Mouse (Mus musculus): ENCODE measurements around the gene Fam49a. TPM values are rescaled to one million over a fixed set of nuclear protein-coding genes. Genes with fewer than 3 reads are reported as not detected.

Gene Fam49a
- polyA plus RNA-seq, 1 experiment from 2014 or later: 106 TPM

GRCm38 (mm10) chr12:12373111-12373862, 111.3 kb downstream of the Fam49a start:
- Histone ChIP-seq H3K4me3 (ENCODE audit: low read depth, low read length) (no peak overlapping the region), H3K9me3 (ENCODE audit: control insufficient read depth, low read length) (no peaks in the 10 kb centered on the region), H3K36me3 (ENCODE audit: control insufficient read depth, insufficient read depth, low read length) (no peaks in the 10 kb centered on the region; the same call in 1 of the 2 replicates), H3K4me2 (ENCODE audit: low read depth, low read length) (no peak overlapping the region), H3K4me1 (ENCODE audit: control insufficient read depth, insufficient read depth, low read length) (no peaks in the 10 kb centered on the region), H3K27me3 (ENCODE audit: control insufficient read depth, insufficient read depth, low read length) (no peaks in the 10 kb centered on the region), H3K9ac (replicated peaks; ENCODE audit: low read depth, low read length) (no peak overlapping the region), H3K27ac (ENCODE audit: low read depth, low read length) (no peak overlapping the region)
- no peak for ATAC-seq (ENCODE audit: low read depth)
- 97% methylated on average over 11 of the region's 11 CpGs for WGBS

DNA sequence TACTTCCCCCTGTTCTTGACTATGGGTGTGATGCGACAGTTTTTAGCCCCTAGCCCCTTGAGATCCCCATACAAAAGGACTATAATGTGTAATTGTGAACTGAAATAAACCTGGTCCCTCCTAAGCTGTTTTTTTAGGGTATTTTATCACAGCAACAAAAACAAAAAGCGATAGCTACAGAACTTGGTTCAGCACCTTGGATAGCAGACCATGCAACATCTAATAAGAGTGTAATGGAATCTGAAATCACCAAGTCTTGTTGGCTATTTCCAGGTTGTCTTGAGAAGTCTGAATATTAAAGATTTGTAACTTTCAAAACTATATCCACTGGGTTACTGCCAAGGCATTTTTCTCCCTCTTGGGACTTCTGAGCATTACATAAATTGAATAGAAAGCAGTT, 117.1 kb downstream of the Fam49a start:
- no peaks in the 10 kb centered on the region for H3K36me3 ChIP-seq (ENCODE audit: control insufficient read depth, insufficient read depth, low read length)
- H3K4me2 ChIP-seq (ENCODE audit: low read depth, low read length): no peak overlapping the region
- no peaks in the 10 kb centered on the region for H3K27me3 ChIP-seq (ENCODE audit: control insufficient read depth, insufficient read depth, low read length)
- no peak overlapping the region for H3K9ac ChIP-seq (replicated peaks; ENCODE audit: low read depth, low read length)
- no peak for ATAC-seq (ENCODE audit: low read depth)
- 67% methylated on average over 2 of the region's 2 CpGs for WGBS
- H3K4me3 ChIP-seq (ENCODE audit: low read depth, low read length): no peak overlapping the region
- H3K27ac ChIP-seq (ENCODE audit: low read depth, low read length): no peak overlapping the region
- no peaks in the 10 kb centered on the region for H3K4me1 ChIP-seq (ENCODE audit: control insufficient read depth, insufficient read depth, low read length)
- H3K9me3 ChIP-seq (ENCODE audit: control insufficient read depth, low read length): no peaks in the 10 kb centered on the region

- H3K4me3 ChIP-seq (ENCODE audit: low read depth, low read length): no peak overlapping the region
- no peak overlapping the region for H3K4me2 ChIP-seq (ENCODE audit: low read depth, low read length)
- no peaks in the 10 kb centered on the region for H3K4me1 ChIP-seq (ENCODE audit: control insufficient read depth, insufficient read depth, low read length)
- 90% methylated on average over 1 of the region's 1 CpGs for WGBS
- H3K9ac ChIP-seq (replicated peaks; ENCODE audit: low read depth, low read length): no peak overlapping the region
- no peak overlapping the region for H3K27ac ChIP-seq (ENCODE audit: low read depth, low read length)
- no peaks in the 10 kb centered on the region for H3K36me3 ChIP-seq (ENCODE audit: control insufficient read depth, insufficient read depth, low read length)
- no peaks in the 10 kb centered on the region for H3K9me3 ChIP-seq (ENCODE audit: control insufficient read depth, low read length)
- ATAC-seq (ENCODE audit: low read depth): no peak
- no peaks in the 10 kb centered on the region for H3K27me3 ChIP-seq (ENCODE audit: control insufficient read depth, insufficient read depth, low read length)
These were observed 127.3 kb downstream of the Fam49a start for GRCm38 (mm10) chr12:12389271-12389670.

GRCm38 (mm10) chr12:12396224-12396623, 134.3 kb downstream of the Fam49a start:
- Histone ChIP-seq H3K4me3 (ENCODE audit: low read depth, low read length) (no peak overlapping the region), H3K27me3 (ENCODE audit: control insufficient read depth, insufficient read depth, low read length) (no peaks in the 10 kb centered on the region), H3K36me3 (ENCODE audit: control insufficient read depth, insufficient read depth, low read length) (no peaks in the 10 kb centered on the region), H3K4me2 (ENCODE audit: low read depth, low read length) (no peak overlapping the region), H3K4me1 (ENCODE audit: control insufficient read depth, insufficient read depth, low read length) (no peaks in the 10 kb centered on the region), H3K9ac (replicated peaks; ENCODE audit: low read depth, low read length) (no peak overlapping the region), H3K9me3 (ENCODE audit: control insufficient read depth, low read length) (no peaks in the 10 kb centered on the region), H3K27ac (ENCODE audit: low read depth, low read length) (no peak overlapping the region)
- ATAC-seq (ENCODE audit: low read depth): no peak
- WGBS: 27% methylated on average over 6 of the region's 6 CpGs

DNA sequence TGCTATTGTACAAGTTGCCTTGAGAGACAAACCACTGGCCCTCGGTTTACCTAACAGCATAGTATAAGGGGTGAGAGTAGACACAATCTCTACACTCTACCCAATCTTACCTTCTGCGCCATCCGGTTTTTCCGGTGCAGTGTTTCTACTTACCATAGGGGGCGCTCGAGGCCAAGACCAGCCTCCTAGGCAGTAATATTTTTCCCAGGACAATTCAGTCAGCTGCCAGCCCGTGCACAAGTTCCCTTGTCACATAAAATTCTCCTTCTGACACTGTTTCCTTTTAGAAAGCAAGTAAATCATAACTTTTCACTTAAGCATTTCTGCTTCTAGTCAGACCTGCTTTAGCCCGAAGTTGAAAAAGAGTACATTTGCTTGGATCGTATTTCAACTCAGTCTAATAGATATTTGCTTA, 139.1 kb downstream of the Fam49a start:
- H3K4me2 ChIP-seq (ENCODE audit: low read depth, low read length): peak overlapping the region; percentile 4; the same call in 1 of the 2 replicates
- H3K9ac ChIP-seq (replicated peaks; ENCODE audit: low read depth, low read length): no peak overlapping the region
- no peak overlapping the region for H3K4me3 ChIP-seq (ENCODE audit: low read depth, low read length)
- no peaks in the 10 kb centered on the region for H3K36me3 ChIP-seq (ENCODE audit: control insufficient read depth, insufficient read depth, low read length)
- WGBS: 52% methylated on average over 9 of the region's 9 CpGs
- no peak overlapping the region for H3K27ac ChIP-seq (ENCODE audit: low read depth, low read length)
- H3K9me3 ChIP-seq (ENCODE audit: control insufficient read depth, low read length): no peaks in the 10 kb centered on the region
- H3K4me1 ChIP-seq (ENCODE audit: control insufficient read depth, insufficient read depth, low read length): no peaks in the 10 kb centered on the region
- ATAC-seq (ENCODE audit: low read depth): peak; percentile 54; the same call in 1 of the 2 replicates
- H3K27me3 ChIP-seq (ENCODE audit: control insufficient read depth, insufficient read depth, low read length): no peaks in the 10 kb centered on the region

DNA sequence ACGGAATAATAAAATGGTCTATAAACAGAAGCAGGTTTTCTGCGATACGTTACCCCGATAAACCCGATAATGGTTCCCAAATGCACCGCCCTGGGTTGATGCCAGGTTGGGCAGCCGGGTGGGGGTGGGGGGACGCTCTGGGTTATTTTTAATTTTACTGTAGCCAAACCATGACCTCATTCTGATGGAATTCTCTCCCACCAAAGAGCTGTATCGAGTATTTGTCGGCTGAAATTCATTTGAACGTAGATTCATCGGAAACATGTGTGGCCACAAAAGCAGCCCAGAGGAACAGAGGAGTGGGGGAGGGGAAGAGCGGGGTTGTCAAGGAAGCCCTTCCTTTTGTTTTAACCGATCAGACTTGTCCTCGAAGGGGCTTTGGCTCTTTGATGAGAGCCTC, 139.6 kb downstream of the Fam49a start:
- no peak overlapping the region for H3K27ac ChIP-seq (ENCODE audit: low read depth, low read length)
- H3K9me3 ChIP-seq (ENCODE audit: control insufficient read depth, low read length): no peaks in the 10 kb centered on the region
- H3K36me3 ChIP-seq (ENCODE audit: control insufficient read depth, insufficient read depth, low read length): no peaks in the 10 kb centered on the region
- peak; percentile 46; the same call in 1 of the 2 replicates for ATAC-seq (ENCODE audit: low read depth)
- peak overlapping the region; percentile 4; the same call in 1 of the 2 replicates for H3K4me2 ChIP-seq (ENCODE audit: low read depth, low read length)
- H3K4me3 ChIP-seq (ENCODE audit: low read depth, low read length): no peak overlapping the region
- no peaks in the 10 kb centered on the region for H3K4me1 ChIP-seq (ENCODE audit: control insufficient read depth, insufficient read depth, low read length)
- WGBS: 52% methylated on average over 15 of the region's 15 CpGs
- H3K27me3 ChIP-seq (ENCODE audit: control insufficient read depth, insufficient read depth, low read length): no peaks in the 10 kb centered on the region
- no peak overlapping the region for H3K9ac ChIP-seq (replicated peaks; ENCODE audit: low read depth, low read length)

- no peak for ATAC-seq (ENCODE audit: low read depth)
These were observed 143.7 kb downstream of the Fam49a start for GRCm38 (mm10) chr12:12405491-12406110.

GRCm38 (mm10) chr12:12409044-12409443, 147.1 kb downstream of the Fam49a start:
- no peak for ATAC-seq (ENCODE audit: low read depth)
- Histone ChIP-seq H3K9me3 (ENCODE audit: control insufficient read depth, low read length) (no peaks in the 10 kb centered on the region), H3K4me1 (ENCODE audit: control insufficient read depth, insufficient read depth, low read length) (no peaks in the 10 kb centered on the region), H3K36me3 (ENCODE audit: control insufficient read depth, insufficient read depth, low read length) (no peaks in the 10 kb centered on the region), H3K27ac (ENCODE audit: low read depth, low read length) (no peak overlapping the region), H3K4me2 (ENCODE audit: low read depth, low read length) (no peak overlapping the region), H3K9ac (replicated peaks; ENCODE audit: low read depth, low read length) (no peak overlapping the region), H3K27me3 (ENCODE audit: control insufficient read depth, insufficient read depth, low read length) (no peaks in the 10 kb centered on the region), H3K4me3 (ENCODE audit: low read depth, low read length) (no peak overlapping the region)
- 65% methylated on average over 5 of the region's 5 CpGs for WGBS

More at GRCm38 (mm10) chr12:12405491-12406110, 143.7 kb downstream of the Fam49a start:
- no peaks in the 10 kb centered on the region for H3K27me3 ChIP-seq (ENCODE audit: control insufficient read depth, insufficient read depth, low read length)
- H3K9ac ChIP-seq (replicated peaks; ENCODE audit: low read depth, low read length): no peak overlapping the region
- no peaks in the 10 kb centered on the region for H3K9me3 ChIP-seq (ENCODE audit: control insufficient read depth, low read length)
- no peak overlapping the region for H3K4me3 ChIP-seq (ENCODE audit: low read depth, low read length)
- no peaks in the 10 kb centered on the region for H3K36me3 ChIP-seq (ENCODE audit: control insufficient read depth, insufficient read depth, low read length)
- H3K27ac ChIP-seq (ENCODE audit: low read depth, low read length): no peak overlapping the region
- no peak overlapping the region for H3K4me2 ChIP-seq (ENCODE audit: low read depth, low read length)
- 68% methylated on average over 10 of the region's 10 CpGs for WGBS
- no peaks in the 10 kb centered on the region for H3K4me1 ChIP-seq (ENCODE audit: control insufficient read depth, insufficient read depth, low read length)

GRCm38 (mm10) chr12:12412674-12413073, 150.7 kb downstream of the Fam49a start:
- no peak overlapping the region for H3K27ac ChIP-seq (ENCODE audit: low read depth, low read length)
- H3K27me3 ChIP-seq (ENCODE audit: control insufficient read depth, insufficient read depth, low read length): no peaks in the 10 kb centered on the region
- H3K4me1 ChIP-seq (ENCODE audit: control insufficient read depth, insufficient read depth, low read length): no peaks in the 10 kb centered on the region
- no peak overlapping the region for H3K9ac ChIP-seq (replicated peaks; ENCODE audit: low read depth, low read length)
- H3K9me3 ChIP-seq (ENCODE audit: control insufficient read depth, low read length): no peaks in the 10 kb centered on the region
- 35% methylated on average over 5 of the region's 5 CpGs for WGBS
- peak; percentile 14; the same call in 1 of the 2 replicates for ATAC-seq (ENCODE audit: low read depth)
- no peaks in the 10 kb centered on the region for H3K36me3 ChIP-seq (ENCODE audit: control insufficient read depth, insufficient read depth, low read length)
- no peak overlapping the region for H3K4me2 ChIP-seq (ENCODE audit: low read depth, low read length)
- H3K4me3 ChIP-seq (ENCODE audit: low read depth, low read length): no peak overlapping the region
